Mouse (Mus musculus): ENCODE measurements around the gene Ccnd2. TPM values are rescaled to one million over a fixed set of nuclear protein-coding genes. Genes with fewer than 3 reads are reported as not detected.

The Ccnd2 gene
- polyA plus RNA-seq, 1 experiment from 2014 or later, result 78.2 TPM

- no peaks in the 10 kb centered on the region for H3K4me1 ChIP-seq (ENCODE audit: control insufficient read depth, insufficient read depth, low read length)
- ATAC-seq (ENCODE audit: low read depth), result no peak
- 79% methylated on average over 4 of the region's 4 CpGs for WGBS
- H3K27ac ChIP-seq (ENCODE audit: low read depth, low read length), result no peak overlapping the region
- H3K36me3 ChIP-seq (ENCODE audit: control insufficient read depth, insufficient read depth, low read length), result no peaks in the 10 kb centered on the region
- H3K9me3 ChIP-seq (ENCODE audit: control insufficient read depth, low read length), result no peaks in the 10 kb centered on the region
- H3K9ac ChIP-seq (replicated peaks; ENCODE audit: low read depth, low read length), result no peak overlapping the region
- no peaks in the 10 kb centered on the region for H3K27me3 ChIP-seq (ENCODE audit: control insufficient read depth, insufficient read depth, low read length)
- no peak overlapping the region for H3K4me2 ChIP-seq (ENCODE audit: low read depth, low read length)
- no peak overlapping the region for H3K4me3 ChIP-seq (ENCODE audit: low read depth, low read length)
These were observed 29.7 kb downstream of the Ccnd2 start for GRCm38 (mm10) chr6:127122221-127122806.

GRCm38 (mm10) chr6:127114753-127115456, 37.1 kb downstream of the Ccnd2 start:
- H3K4me1 ChIP-seq (ENCODE audit: control insufficient read depth, insufficient read depth, low read length), result no peaks in the 10 kb centered on the region
- 52% methylated on average over 23 of the region's 23 CpGs for WGBS
- H3K36me3 ChIP-seq (ENCODE audit: control insufficient read depth, insufficient read depth, low read length), result no peaks in the 10 kb centered on the region
- no peak overlapping the region for H3K4me3 ChIP-seq (ENCODE audit: low read depth, low read length)
- no peak overlapping the region for H3K9ac ChIP-seq (replicated peaks; ENCODE audit: low read depth, low read length)
- H3K4me2 ChIP-seq (ENCODE audit: low read depth, low read length), result no peak overlapping the region
- H3K27me3 ChIP-seq (ENCODE audit: control insufficient read depth, insufficient read depth, low read length), result no peaks in the 10 kb centered on the region
- ATAC-seq (ENCODE audit: low read depth), result peak; percentile 61; the same call in 1 of the 2 replicates
- H3K9me3 ChIP-seq (ENCODE audit: control insufficient read depth, low read length), result no peaks in the 10 kb centered on the region
- H3K27ac ChIP-seq (ENCODE audit: low read depth, low read length), result no peak overlapping the region

GRCm38 (mm10) chr6:127109402-127109930, 42.5 kb downstream of the Ccnd2 start, which contains the start of gene Tigar:
Gene Tigar, minus strand, starts transcription at chr6:127109557.
- H3K4me2 ChIP-seq (ENCODE audit: low read depth, low read length), result peak within 1 kb of the TSS; percentile 80
- 0 out of 2 replicates have a peak within 1 kb of the TSS, but pooled peaks have one; percentile 28 for H3K27ac ChIP-seq (ENCODE audit: low read depth, low read length)
- no peaks in the 10 kb centered on the region; the same call in 1 of the 2 replicates for H3K4me1 ChIP-seq (ENCODE audit: control insufficient read depth, insufficient read depth, low read length)
- H3K9me3 ChIP-seq (ENCODE audit: control insufficient read depth, low read length), result no peaks in the 10 kb centered on the region
- H3K4me3 ChIP-seq (ENCODE audit: low read depth, low read length), result peak within 1 kb of the TSS; percentile 60
- under 1% methylated on average over 37 of the region's 37 CpGs for WGBS
- H3K9ac ChIP-seq (replicated peaks; ENCODE audit: low read depth, low read length), result peak within 1 kb of the TSS; percentile 48
- H3K27me3 ChIP-seq (ENCODE audit: control insufficient read depth, insufficient read depth, low read length), result no peaks in the 10 kb centered on the region
- ATAC-seq (ENCODE audit: low read depth), result peak; percentile 100
- H3K36me3 ChIP-seq (ENCODE audit: control insufficient read depth, insufficient read depth, low read length), result no peaks in the 10 kb centered on the region

- Histone ChIP-seq H3K9me3 (ENCODE audit: control insufficient read depth, low read length) (no peaks in the 10 kb centered on the region), H3K9ac (replicated peaks; ENCODE audit: low read depth, low read length) (peak overlapping the region; percentile 48), H3K36me3 (ENCODE audit: control insufficient read depth, insufficient read depth, low read length) (no peaks in the 10 kb centered on the region), H3K4me3 (ENCODE audit: low read depth, low read length) (peak overlapping the region; percentile 60), H3K4me2 (ENCODE audit: low read depth, low read length) (peak overlapping the region; percentile 80), H3K4me1 (ENCODE audit: control insufficient read depth, insufficient read depth, low read length) (no peaks in the 10 kb centered on the region; the same call in 1 of the 2 replicates), H3K27me3 (ENCODE audit: control insufficient read depth, insufficient read depth, low read length) (no peaks in the 10 kb centered on the region), H3K27ac (ENCODE audit: low read depth, low read length) (no peak overlapping the region)
- 47% methylated on average over 20 of the region's 20 CpGs for WGBS
- no peak for ATAC-seq (ENCODE audit: low read depth)
These were observed 43.5 kb downstream of the Ccnd2 start for GRCm38 (mm10) chr6:127108368-127109060.

- H3K27me3 ChIP-seq (ENCODE audit: control insufficient read depth, insufficient read depth, low read length), result no peaks in the 10 kb centered on the region
- H3K4me3 ChIP-seq (ENCODE audit: low read depth, low read length), result no peak overlapping the region
- H3K27ac ChIP-seq (ENCODE audit: low read depth, low read length), result no peak overlapping the region
- H3K4me1 ChIP-seq (ENCODE audit: control insufficient read depth, insufficient read depth, low read length), result no peaks in the 10 kb centered on the region; the same call in 1 of the 2 replicates
- H3K4me2 ChIP-seq (ENCODE audit: low read depth, low read length), result no peak overlapping the region
- no peaks in the 10 kb centered on the region for H3K9me3 ChIP-seq (ENCODE audit: control insufficient read depth, low read length)
- H3K9ac ChIP-seq (replicated peaks; ENCODE audit: low read depth, low read length), result no peak overlapping the region
- H3K36me3 ChIP-seq (ENCODE audit: control insufficient read depth, insufficient read depth, low read length), result no peaks in the 10 kb centered on the region
- ATAC-seq (ENCODE audit: low read depth), result no peak
These were observed 44.6 kb downstream of the Ccnd2 start for GRCm38 (mm10) chr6:127107413-127107812.

- Histone ChIP-seq H3K4me2 (ENCODE audit: low read depth, low read length) (no peak overlapping the region), H3K4me1 (ENCODE audit: control insufficient read depth, insufficient read depth, low read length) (no peaks in the 10 kb centered on the region; the same call in 1 of the 2 replicates)
These were observed 45.3 kb downstream of the Ccnd2 start for GRCm38 (mm10) chr6:127106726-127107125.

GRCm38 (mm10) chr6:127106189-127106588, 45.8 kb downstream of the Ccnd2 start:
- Histone ChIP-seq H3K27me3 (ENCODE audit: control insufficient read depth, insufficient read depth, low read length) (no peaks in the 10 kb centered on the region), H3K9ac (replicated peaks; ENCODE audit: low read depth, low read length) (no peak overlapping the region), H3K4me1 (ENCODE audit: control insufficient read depth, insufficient read depth, low read length) (no peaks in the 10 kb centered on the region; the same call in 1 of the 2 replicates), H3K4me2 (ENCODE audit: low read depth, low read length) (no peak overlapping the region), H3K27ac (ENCODE audit: low read depth, low read length) (no peak overlapping the region), H3K36me3 (ENCODE audit: control insufficient read depth, insufficient read depth, low read length) (no peaks in the 10 kb centered on the region), H3K4me3 (ENCODE audit: low read depth, low read length) (no peak overlapping the region), H3K9me3 (ENCODE audit: control insufficient read depth, low read length) (no peaks in the 10 kb centered on the region)
- WGBS, result 88% methylated on average over 5 of the region's 5 CpGs
- ATAC-seq (ENCODE audit: low read depth), result no peak

More at GRCm38 (mm10) chr6:127106726-127107125, 45.3 kb downstream of the Ccnd2 start:
- no peak overlapping the region for H3K9ac ChIP-seq (replicated peaks; ENCODE audit: low read depth, low read length)
- no peaks in the 10 kb centered on the region for H3K36me3 ChIP-seq (ENCODE audit: control insufficient read depth, insufficient read depth, low read length)
- ATAC-seq (ENCODE audit: low read depth), result no peak
- H3K27ac ChIP-seq (ENCODE audit: low read depth, low read length), result no peak overlapping the region
- no peaks in the 10 kb centered on the region for H3K27me3 ChIP-seq (ENCODE audit: control insufficient read depth, insufficient read depth, low read length)
- H3K4me3 ChIP-seq (ENCODE audit: low read depth, low read length), result no peak overlapping the region
- H3K9me3 ChIP-seq (ENCODE audit: control insufficient read depth, low read length), result no peaks in the 10 kb centered on the region
- 51% methylated on average over 5 of the region's 5 CpGs for WGBS

- Histone ChIP-seq H3K27ac (ENCODE audit: low read depth, low read length) (no peak overlapping the region), H3K9ac (replicated peaks; ENCODE audit: low read depth, low read length) (no peak overlapping the region), H3K9me3 (ENCODE audit: control insufficient read depth, low read length) (no peaks in the 10 kb centered on the region), H3K27me3 (ENCODE audit: control insufficient read depth, insufficient read depth, low read length) (no peaks in the 10 kb centered on the region), H3K4me2 (ENCODE audit: low read depth, low read length) (no peak overlapping the region), H3K36me3 (ENCODE audit: control insufficient read depth, insufficient read depth, low read length) (no peaks in the 10 kb centered on the region), H3K4me3 (ENCODE audit: low read depth, low read length) (no peak overlapping the region), H3K4me1 (ENCODE audit: control insufficient read depth, insufficient read depth, low read length) (no peaks in the 10 kb centered on the region; the same call in 1 of the 2 replicates)
- ATAC-seq (ENCODE audit: low read depth), result no peak
- WGBS, result 72% methylated on average over 6 of the region's 6 CpGs
These were observed 46.9 kb downstream of the Ccnd2 start for GRCm38 (mm10) chr6:127105107-127105506.

Measured in neural tube, embryonic 14.5 days (tissue).